ENCODE assay signal across 8 mouse cellular contexts in the genomic region with DNA sequence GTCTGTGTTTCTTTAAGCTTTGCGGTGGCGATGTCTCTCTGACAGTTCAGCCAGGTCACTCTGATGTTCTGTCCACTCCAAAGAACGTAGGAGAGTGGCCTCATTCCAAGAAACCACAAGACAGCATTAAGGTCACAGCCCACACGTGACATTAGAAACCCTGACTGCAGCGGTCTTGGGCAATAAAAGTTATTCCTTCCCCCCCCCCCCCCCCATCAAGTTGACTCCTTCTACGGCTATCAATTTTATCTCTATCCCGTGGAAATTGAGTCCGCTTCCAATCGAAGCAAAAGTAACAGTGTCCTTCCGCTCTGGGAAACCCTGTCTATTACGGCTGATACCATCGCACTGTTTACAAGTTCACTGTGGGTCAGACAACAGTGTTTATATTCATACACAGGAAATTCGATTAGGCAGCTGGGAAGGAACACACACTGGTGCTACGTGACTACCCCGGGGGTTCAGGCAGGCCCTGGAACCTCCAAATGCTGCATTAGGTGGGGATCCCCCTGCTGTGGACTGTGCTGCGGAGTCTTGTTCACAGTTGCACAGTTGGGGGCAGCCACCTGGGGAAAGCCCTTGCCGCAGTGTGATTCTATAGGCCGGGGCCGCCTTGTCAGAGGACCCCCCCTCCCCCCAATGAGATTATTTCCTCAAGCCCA.
DNase-seq lines count a peak whose midpoint lies in the region; ATAC-seq and TF ChIP-seq lines count a peak whose summit lies in the region.

No protein-coding gene starts in this region.

- no peaks in the 10 kb centered on the region for H3K27me3 ChIP-seq in spleen, adult 2 months (ENCODE audit: control insufficient read depth, insufficient read depth, low read length)
- no peaks in the 10 kb centered on the region for H3K27me3 ChIP-seq in kidney, postnatal 0 days (ENCODE audit: insufficient read depth, low read length)

- no peak for TF ChIP-seq POLR2A in spleen, adult 2 months (IDR thresholded peaks at IDR 0.05; ENCODE audit: low read depth, low read length)

- no peak for TF ChIP-seq CTCF in spleen, adult 2 months (IDR thresholded peaks at IDR 0.05; ENCODE audit: extremely low read depth, insufficient read depth, insufficient read length, insufficient replicate concordance)
- TF ChIP-seq CTCF in kidney, postnatal 0 days (IDR thresholded peaks at IDR 0.05; ENCODE audit: low read depth), result no peak

- no peak for ATAC-seq in kidney, postnatal 0 days (replicated peaks; ENCODE audit: low FRiP score, low read depth)

- no peaks in the 10 kb centered on the region for H3K36me3 ChIP-seq in spleen, adult 2 months (ENCODE audit: control insufficient read depth, insufficient read depth, low read length)
- H3K36me3 ChIP-seq in kidney, postnatal 0 days (ENCODE audit: insufficient read depth, low read length), result no peaks in the 10 kb centered on the region

- DNase-seq in adrenal gland, adult 8-10 months, result peak; percentile 70
- no peak for DNase-seq in adrenal gland, postnatal 25 days
- DNase-seq in spleen, adult 2 months (ENCODE audit: low read depth in 1 of 2, low spot score in 2 of 2), result no peak
- DNase-seq in spleen, postnatal 14 days (ENCODE audit: low spot score in 2 of 2), result no peak
- DNase-seq in kidney, postnatal 0 days (ENCODE audit: low spot score), result peak; percentile 55
- DNase-seq in left cerebral cortex, adult 8-10 months (ENCODE audit: low spot score in 2 of 2), result no peak
- DNase-seq in right cerebral cortex, adult 18-20 months, result no peak
- DNase-seq in ovary, postnatal 10 days (ENCODE audit: low spot score), result no peak

- WGBS in spleen, adult 2 months, result 60% methylated on average over 19 of the region's 19 CpGs
- WGBS in kidney, postnatal 0 days, result 8% methylated on average over 19 of the region's 19 CpGs

- H3K4me2 ChIP-seq in kidney, postnatal 0 days (ENCODE audit: low read length), result peak overlapping the region; percentile 27

- H3K4me1 ChIP-seq in spleen, adult 2 months (ENCODE audit: control insufficient read depth, insufficient read depth, insufficient read length), result peaks cover 51% of the 10 kb centered on the region
- peaks cover 43% of the 10 kb centered on the region for H3K4me1 ChIP-seq in kidney, postnatal 0 days (replicated peaks; ENCODE audit: insufficient read depth, low read length)

- no peak overlapping the region for H3K4me3 ChIP-seq in spleen, adult 2 months (ENCODE audit: extremely low read depth, insufficient read depth, insufficient read length)
- H3K4me3 ChIP-seq in kidney, postnatal 0 days (replicated peaks; ENCODE audit: low read depth, low read length), result no peak overlapping the region

- H3K9ac ChIP-seq in kidney, postnatal 0 days (ENCODE audit: low read depth, low read length), result 0 out of 2 replicates have a peak overlapping the region, but pooled peaks have one; percentile 18

- H3K9me3 ChIP-seq in kidney, postnatal 0 days (replicated peaks; ENCODE audit: low read length), result no peaks in the 10 kb centered on the region

- H3K27ac ChIP-seq in spleen, adult 2 months (ENCODE audit: insufficient read depth, low read length), result peak overlapping the region; percentile 52
- H3K27ac ChIP-seq in kidney, postnatal 0 days, result peak overlapping the region; percentile 67

Comparison
In these comparisons a context has a peak if more than half of its experiments do, and no peak if none do; other contexts are left out.
1. DNase-seq: peak in adrenal gland, adult 8-10 months (single experiment) and kidney, postnatal 0 days (single experiment); none in adrenal gland, postnatal 25 days (single experiment), spleen, adult 2 months (0 of 2), spleen, postnatal 14 days (0 of 2), left cerebral cortex, adult 8-10 months (0 of 2), right cerebral cortex, adult 18-20 months (single experiment) and ovary, postnatal 10 days (single experiment).